Mouse (Mus musculus): Measurements from ENCODE around the gene Mymx. TPM values are rescaled to one million over a fixed set of nuclear protein-coding genes. Genes with fewer than 3 reads are reported as not detected.

The Mymx gene
- total and polyA plus RNA-seq, 3 experiments = not detected

GRCm38 (mm10) chr17:45551816-45552451 is 50.0 kb downstream of the Mymx start:
- H3K36me3 ChIP-seq (ENCODE audit: control insufficient read depth, insufficient read depth, low read length) = no peaks in the 10 kb centered on the region
- H3K4me3 ChIP-seq = no peak overlapping the region
- no peak overlapping the region for H3K9ac ChIP-seq (ENCODE audit: low read depth, low read length)
- H3K27me3 ChIP-seq (ENCODE audit: control insufficient read depth, insufficient read depth, low read length) = peaks cover 9% of the 10 kb centered on the region
- H3K4me1 ChIP-seq (ENCODE audit: control insufficient read depth, insufficient read depth, low read length) = peaks cover 3% of the 10 kb centered on the region; the same call in 1 of the 2 replicates
- intact Hi-C loops (cut with DNase I) = loop anchor here (1.0 kb wide), 2 partner anchors 36 to 74 kb away; no protein-coding TSS in a partner anchor
- DNase-seq = peak; percentile 74 to 83
- H3K27ac ChIP-seq = no peak overlapping the region
- TF ChIP-seq CTCF (IDR thresholded peaks at IDR 0.05) (peak; percentile 96), EP300 (IDR thresholded peaks at IDR 0.05; ENCODE audit: insufficient read depth, low read depth, low read length) (peak; percentile 84), POLR2A (IDR thresholded peaks at IDR 0.05; ENCODE audit: insufficient read depth, low read depth, low read length) (no peak)
- H3K79me2 ChIP-seq (replicated peaks; ENCODE audit: control insufficient read depth, insufficient read depth, low read length) = no peaks in the 10 kb centered on the region
- 6% methylated on average over 8 of the region's 8 CpGs for WGBS

DNA sequence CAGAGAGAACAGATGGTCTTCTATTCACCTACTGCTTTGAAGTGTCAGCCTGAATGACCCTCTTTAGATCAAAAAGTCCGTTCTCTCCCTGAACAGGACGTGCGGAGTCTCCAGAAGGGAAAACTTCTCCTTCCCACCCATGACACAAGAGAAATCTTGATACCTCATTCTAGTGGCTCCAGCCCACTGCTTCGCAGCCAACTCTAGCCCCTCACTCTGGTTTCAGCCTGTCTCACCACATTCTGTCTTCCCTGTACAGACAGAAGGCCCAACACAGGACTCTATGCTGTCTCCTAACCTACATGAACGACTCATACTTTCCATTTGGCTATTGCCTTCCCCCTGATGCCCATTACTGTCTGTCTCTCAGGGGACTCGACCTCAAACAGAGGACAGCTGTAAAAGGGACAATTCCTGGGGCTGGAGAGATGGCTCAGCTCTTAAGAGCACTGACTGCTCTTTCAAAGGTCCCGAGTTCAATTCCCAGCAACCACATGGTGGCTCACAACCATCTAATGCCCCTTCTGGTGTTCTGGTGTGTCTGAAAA is 50.6 kb downstream of the Mymx start:
- intact Hi-C loops (cut with DNase I) = no loop called here
- TF ChIP-seq CTCF (IDR thresholded peaks at IDR 0.05) = no peak
- TF ChIP-seq POLR2A (IDR thresholded peaks at IDR 0.05; ENCODE audit: insufficient read depth, low read depth, low read length) = no peak
- TF ChIP-seq EP300 (IDR thresholded peaks at IDR 0.05; ENCODE audit: insufficient read depth, low read depth, low read length) = no peak
- peaks cover 2% of the 10 kb centered on the region; the same call in 1 of the 2 replicates for H3K4me1 ChIP-seq (ENCODE audit: control insufficient read depth, insufficient read depth, low read length)
- no peaks in the 10 kb centered on the region for H3K79me2 ChIP-seq (replicated peaks; ENCODE audit: control insufficient read depth, insufficient read depth, low read length)
- no peaks in the 10 kb centered on the region for H3K36me3 ChIP-seq (ENCODE audit: control insufficient read depth, insufficient read depth, low read length)
- H3K27ac ChIP-seq = no peak overlapping the region
- peaks cover 13% of the 10 kb centered on the region for H3K27me3 ChIP-seq (ENCODE audit: control insufficient read depth, insufficient read depth, low read length)
- H3K4me3 ChIP-seq = no peak overlapping the region
- H3K9ac ChIP-seq (ENCODE audit: low read depth, low read length) = no peak overlapping the region
- no peak for DNase-seq
- WGBS = 51% methylated on average over 7 of the region's 7 CpGs

Other genes starting within 250 kb of the Mymx start
- 10 to 100 TPM; 39.4 to 40.5 TPM for gene Cdc5l, start 168.4 kb downstream of the Mymx start, total RNA-seq (2021)
- 7.3 and 14.3 TPM in 2 replicates for gene Cdc5l, start 168.4 kb downstream of the Mymx start, polyA plus RNA-seq (2012; rRNA removed)
- gene Spats1, start 126.7 kb downstream of the Mymx start, total RNA-seq (2021) = under 1 TPM in 1 of 2 experiments, not detected in 1; 0.16 TPM
- 0.38 TPM in 1 of 2 replicates, not detected in the other for gene Spats1, start 126.7 kb downstream of the Mymx start, polyA plus RNA-seq (2012; rRNA removed)
- gene Aars2, start 95.3 kb downstream of the Mymx start, total RNA-seq (2021) = 10 to 100 TPM; 17.2 to 18.4 TPM
- gene Aars2, start 95.3 kb downstream of the Mymx start, polyA plus RNA-seq (2012; rRNA removed) = 17.6 and 18.2 TPM in 2 replicates
- gene Tcte1, start 78.7 kb downstream of the Mymx start, total RNA-seq (2021) = not detected
- 0.09 and 0.90 TPM in 2 replicates for gene Tcte1, start 78.7 kb downstream of the Mymx start, polyA plus RNA-seq (2012; rRNA removed)
- gene Tmem151b, start 52.4 kb downstream of the Mymx start, total RNA-seq (2021) = under 1 TPM in 1 of 2 experiments, not detected in 1; 0.07 TPM
- 0.04 and 0.06 TPM in 2 replicates for gene Tmem151b, start 52.4 kb downstream of the Mymx start, polyA plus RNA-seq (2012; rRNA removed)
- gene Nfkbie, start 46.4 kb downstream of the Mymx start, total RNA-seq (2021) = 1 to 10 TPM; 1.1 TPM
- 1.6 and 2.2 TPM in 2 replicates for gene Nfkbie, start 46.4 kb downstream of the Mymx start, polyA plus RNA-seq (2012; rRNA removed)
- gene Slc35b2, start 38.2 kb downstream of the Mymx start, total RNA-seq (2021) = 10 to 100 TPM; 23.4 to 24.0 TPM
- 45.1 and 49.2 TPM in 2 replicates for gene Slc35b2, start 38.2 kb downstream of the Mymx start, polyA plus RNA-seq (2012; rRNA removed)
- gene Hsp90ab1, start 28.8 kb downstream of the Mymx start, total RNA-seq (2021) = 1,000 to 10,000 TPM; 1,183 to 1,319 TPM
- 464 and 736 TPM in 2 replicates for gene Hsp90ab1, start 28.8 kb downstream of the Mymx start, polyA plus RNA-seq (2012; rRNA removed)
- gene Slc29a1, start 2.5 kb downstream of the Mymx start, total RNA-seq (2021) = 10 to 100 TPM; 80.3 to 84.6 TPM
- gene Slc29a1, start 2.5 kb downstream of the Mymx start, polyA plus RNA-seq (2012; rRNA removed) = 160 and 184 TPM in 2 replicates
- under 1 TPM in 1 of 2 experiments, not detected in 1; 0.59 TPM for gene Capn11, start 57.2 kb upstream of the Mymx start, total RNA-seq (2021)
- gene Capn11, start 57.2 kb upstream of the Mymx start, polyA plus RNA-seq (2012; rRNA removed) = not detected in 2 replicates
- 100 to 1,000 TPM; 149 to 161 TPM for gene Mrpl14, start 84.2 kb upstream of the Mymx start, total RNA-seq (2021)
- gene Mrpl14, start 84.2 kb upstream of the Mymx start, polyA plus RNA-seq (2012; rRNA removed) = 133 and 170 TPM in 2 replicates
- gene Tmem63b, start 84.8 kb upstream of the Mymx start, total RNA-seq (2021) = 10 to 100 TPM; 81.8 to 90.1 TPM
- gene Tmem63b, start 84.8 kb upstream of the Mymx start, polyA plus RNA-seq (2012; rRNA removed) = 122 and 154 TPM in 2 replicates
- under 1 TPM in 1 of 2 experiments, not detected in 1; 0.66 TPM for gene 1600014C23Rik, start 131.7 kb upstream of the Mymx start, total RNA-seq (2021)
- gene 1600014C23Rik, start 131.7 kb upstream of the Mymx start, polyA plus RNA-seq (2012; rRNA removed) = 0.88 TPM in 1 of 2 replicates, not detected in the other